Mouse (Mus musculus) G1E (cell line): ENCODE results near the gene Rab42.

Experiments used
- CTCF ChIP-seq: IDR thresholded peaks from 2 replicates; pipeline ENCODE4 v1.5.1; 2012; ENCODE audit warnings: low read depth, low read length, inconsistent platforms, mixed read lengths
- GATA1 ChIP-seq: IDR thresholded peaks from 2 replicates; pipeline ENCODE4 v1.6.1; 2012; ENCODE audit warnings: borderline replicate concordance, low read length, inconsistent platforms, mixed read lengths
- POLR2AphosphoS5 ChIP-seq: IDR thresholded peaks from 2 replicates; pipeline ENCODE4 v1.6.1; 2012; ENCODE audit warnings: low read depth, low read length, inconsistent platforms; ENCODE audit not compliant: insufficient replicate concordance
- TAL1 ChIP-seq: conservative IDR thresholded peaks from 2 replicates; pipeline ENCODE4 v1.6.1; 2012; ENCODE audit warnings: low read depth, low read length, inconsistent platforms, mixed read lengths

DNA sequence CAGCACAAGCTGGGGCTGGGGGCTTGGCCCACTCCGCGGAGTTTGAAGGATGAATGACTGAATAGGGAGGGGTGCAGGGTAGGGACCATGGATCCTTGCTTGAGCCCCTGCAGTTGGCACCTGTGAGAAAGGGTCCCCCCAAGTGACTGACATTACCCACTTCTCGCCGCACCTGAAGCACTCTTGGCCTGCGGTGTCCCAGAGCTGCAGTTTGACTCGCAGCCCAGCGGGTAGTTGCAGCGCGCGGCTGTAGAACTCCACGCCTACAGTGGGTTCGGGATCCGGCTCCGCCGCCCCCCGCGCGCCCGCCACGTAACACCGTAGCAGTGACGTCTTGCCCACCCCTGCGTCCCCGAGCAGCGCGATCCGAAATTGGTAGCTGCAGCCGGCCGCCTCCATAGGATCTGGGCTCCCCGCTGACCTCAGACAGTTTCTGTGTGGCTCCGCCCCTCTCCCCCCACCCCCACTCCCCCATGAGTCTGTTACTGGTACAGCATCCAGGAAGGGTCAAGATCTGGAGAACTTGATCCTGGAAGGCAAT is at the start of gene Rab42:
- TF ChIP-seq CTCF (no peak), GATA1 (no peak), TAL1 (no peak), POLR2AphosphoS5 (no peak)
